Mouse (Mus musculus): ENCODE data around the gene Tmem178.
"Not testable (repeated sequence)": the region's sequence is repeated elsewhere in the genome, so short reads cannot be mapped to it uniquely, and the experiment has no call there.

Tmem178 gene

GRCm38 (mm10) chr17:80945510-80945909, 1.1 kb downstream of the Tmem178 start:
- DNase-seq (ENCODE audit: low spot score): not testable (repeated sequence)

DNA sequence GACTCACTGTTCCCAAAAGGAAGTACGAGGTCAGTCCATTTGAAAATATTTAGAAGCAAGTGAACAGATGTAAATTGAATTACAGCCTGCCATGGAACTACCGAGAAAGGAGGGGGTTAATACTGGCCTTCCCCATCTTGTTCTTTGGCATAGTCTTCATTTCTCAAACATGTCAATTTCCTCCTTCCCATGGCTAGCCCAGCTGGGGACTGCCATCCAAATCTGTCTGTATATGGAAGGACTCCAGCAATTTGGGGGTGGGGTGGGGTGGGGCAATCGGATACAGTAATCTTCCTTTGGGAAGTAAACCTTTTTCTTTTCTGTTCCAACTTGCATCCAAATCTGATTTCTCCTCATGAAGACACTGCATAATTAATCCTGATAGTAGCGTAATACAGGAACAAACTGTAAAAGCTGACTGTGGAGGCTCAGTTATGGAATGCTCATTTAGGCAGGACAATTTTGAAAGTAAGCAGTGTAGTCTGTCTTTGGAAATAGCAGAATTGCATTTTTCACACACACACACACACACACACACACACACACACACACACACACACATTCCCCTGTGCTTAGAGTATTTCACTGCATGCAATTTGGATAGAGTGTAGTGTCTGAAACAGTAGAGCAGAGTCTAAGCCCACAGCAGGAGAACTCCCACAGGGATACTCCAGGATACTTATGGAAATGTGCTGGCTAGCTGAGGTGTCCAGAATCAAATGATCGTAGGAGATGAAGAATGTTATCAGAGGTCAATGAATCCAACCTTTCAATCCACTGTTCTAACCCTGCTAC, 1.9 kb downstream of the Tmem178 start:
- DNase-seq (ENCODE audit: low spot score): no peak

GRCm38 (mm10) chr17:80947075-80947960, 2.9 kb downstream of the Tmem178 start:
- DNase-seq (ENCODE audit: low spot score): no peak

DNA sequence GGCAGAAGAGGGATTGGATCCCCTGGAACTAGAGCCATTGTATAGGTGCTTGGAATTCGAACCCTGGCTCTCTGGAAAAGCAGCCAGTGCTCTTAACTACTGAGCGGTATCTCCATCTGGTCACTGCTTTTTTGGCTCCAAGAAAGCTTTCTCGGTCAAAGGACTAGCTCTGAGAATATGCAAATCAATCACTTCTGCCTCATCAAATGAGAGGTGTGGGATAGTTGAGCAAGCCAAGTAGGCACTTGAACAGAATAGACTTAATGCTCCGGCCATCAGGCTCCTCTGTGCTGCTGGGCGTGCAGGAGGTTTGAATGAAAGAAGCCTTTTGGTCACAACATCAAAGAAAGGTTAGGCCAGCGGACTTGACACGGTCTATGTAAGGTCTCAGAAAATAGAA, 5.0 kb downstream of the Tmem178 start:
- DNase-seq (ENCODE audit: low spot score): no peak

GRCm38 (mm10) chr17:80949895-80950294, 5.5 kb downstream of the Tmem178 start:
- no peak for DNase-seq (ENCODE audit: low spot score)

DNA sequence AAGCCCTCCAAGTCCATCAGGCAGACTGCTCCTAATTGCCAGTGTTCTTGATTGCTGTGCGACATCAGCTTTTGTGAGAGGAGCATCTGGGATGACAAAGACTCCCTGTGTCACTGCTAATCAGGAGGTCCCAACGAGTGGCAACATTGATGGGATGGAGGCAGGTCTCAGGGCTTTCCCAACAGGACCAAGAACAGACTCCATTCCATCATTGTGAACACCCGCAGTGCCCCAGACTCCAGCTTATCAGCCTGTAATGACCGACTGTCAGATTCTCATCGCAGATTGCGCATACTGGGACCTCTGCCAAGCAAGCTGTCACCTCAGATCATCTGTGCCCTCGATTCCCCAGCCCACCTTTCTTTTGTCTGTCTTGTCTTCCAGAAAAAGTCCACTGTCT, 7.9 kb downstream of the Tmem178 start:
- DNase-seq (ENCODE audit: low spot score): no peak

DNA sequence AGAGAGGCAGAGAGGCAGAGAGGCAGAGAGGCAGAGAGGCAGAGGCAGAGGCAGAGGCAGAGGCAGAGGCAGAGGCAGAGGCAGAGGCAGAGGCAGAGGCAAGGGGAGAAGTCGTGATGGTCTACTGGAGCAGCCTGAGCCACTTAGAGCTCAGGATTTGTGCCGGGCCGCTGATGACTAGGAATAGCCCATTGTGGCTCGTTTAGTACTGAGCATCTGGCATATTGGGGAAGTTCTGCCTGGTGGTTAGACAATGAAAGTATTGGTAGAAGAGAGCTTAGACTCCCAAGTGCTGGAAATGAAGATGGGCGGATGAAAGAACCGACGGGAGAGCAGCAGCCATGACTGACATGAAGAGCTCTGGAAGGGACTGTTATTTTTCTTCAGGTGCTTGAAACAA, 11.0 kb downstream of the Tmem178 start:
- no peak for DNase-seq (ENCODE audit: low spot score)

- DNase-seq (ENCODE audit: low spot score): no peak
These were observed 11.8 kb downstream of the Tmem178 start for GRCm38 (mm10) chr17:80955998-80956811.

- no peak for DNase-seq (ENCODE audit: low spot score)
These were observed 13.9 kb downstream of the Tmem178 start for GRCm38 (mm10) chr17:80958332-80958731.

DNA sequence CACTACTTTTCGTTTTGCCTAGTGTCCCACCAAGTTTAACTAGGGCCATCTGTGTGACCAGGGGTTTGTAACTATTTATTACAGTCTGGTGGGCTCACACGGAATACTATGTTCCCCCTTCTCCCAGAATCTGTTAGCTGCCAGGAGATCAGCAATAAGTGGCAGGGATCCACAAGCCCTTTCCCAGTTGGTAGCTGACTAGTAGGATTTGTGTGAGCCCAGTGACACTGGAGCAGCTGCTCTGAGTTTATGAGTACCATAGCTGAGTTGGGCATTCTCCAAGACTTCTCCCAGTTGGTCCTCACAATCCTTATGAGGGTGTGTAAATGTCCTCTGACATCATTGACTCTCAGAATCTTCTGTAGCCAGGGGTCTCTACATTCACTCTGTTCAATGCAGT, 15.4 kb downstream of the Tmem178 start:
- no peak for DNase-seq (ENCODE audit: low spot score)

DNA sequence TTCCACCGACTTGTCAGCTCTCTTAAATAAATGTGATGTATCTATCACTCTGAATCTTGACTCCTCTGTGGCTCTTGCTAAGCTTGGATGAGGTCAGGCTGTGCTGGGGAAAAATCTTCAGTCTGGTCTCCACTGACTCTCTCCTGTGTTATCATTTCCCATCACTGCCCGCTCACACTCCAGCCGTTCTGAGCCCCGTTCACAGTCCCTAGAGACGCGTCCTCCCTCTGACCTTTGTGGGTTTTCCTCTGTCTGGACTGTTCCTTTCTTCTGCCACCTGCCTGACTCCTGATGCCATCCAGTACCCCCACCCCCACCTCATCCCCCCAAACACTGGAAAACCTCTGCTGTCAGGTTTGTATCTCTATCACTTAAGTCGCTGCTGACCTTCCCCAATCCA, 23.0 kb downstream of the Tmem178 start:
- no peak for DNase-seq (ENCODE audit: low spot score)

GRCm38 (mm10) chr17:80969643-80970619, 25.5 kb downstream of the Tmem178 start:
- DNase-seq (ENCODE audit: low spot score): peak; percentile 48

DNA sequence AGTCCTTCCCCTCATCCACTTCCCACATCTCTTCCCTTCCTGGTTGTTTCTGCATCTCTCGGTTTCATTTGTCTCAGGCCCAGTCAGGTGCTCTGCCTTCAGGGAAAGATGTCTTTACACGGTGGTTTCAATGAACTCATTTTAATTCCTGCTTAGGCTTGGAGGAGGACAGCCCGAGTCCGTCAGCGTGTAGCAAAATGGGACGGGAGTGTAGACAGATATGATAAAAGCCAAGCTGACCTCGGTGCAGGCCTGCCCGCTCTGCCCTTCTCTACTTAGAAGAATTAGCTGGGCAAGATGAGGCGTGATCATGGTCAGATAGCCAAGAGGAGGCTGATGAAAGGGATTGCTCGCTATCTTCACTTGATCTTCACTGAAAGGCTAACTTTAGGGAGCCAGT, 26.3 kb downstream of the Tmem178 start:
- peak; percentile 19 for DNase-seq (ENCODE audit: low spot score)

DNA sequence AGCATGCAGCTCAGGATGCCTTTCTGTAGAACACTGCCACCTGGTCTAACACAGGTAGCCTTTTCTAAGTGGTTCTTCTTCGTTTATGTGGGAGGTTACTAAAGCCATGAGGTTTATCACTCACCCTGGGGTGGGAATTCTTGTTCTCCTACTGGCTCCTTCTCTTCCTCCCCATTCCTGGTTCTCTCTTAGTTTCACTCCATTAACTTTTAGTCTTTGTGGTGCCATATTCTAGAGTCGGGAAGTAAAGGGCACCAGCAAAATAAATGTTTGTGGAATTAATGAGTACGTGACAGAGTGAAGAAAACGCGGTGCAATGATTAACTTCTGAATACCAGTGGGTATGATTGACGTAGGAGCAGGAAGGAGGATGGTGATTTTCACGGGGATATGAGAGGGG, 28.5 kb downstream of the Tmem178 start:
- DNase-seq (ENCODE audit: low spot score): no peak

- no peak for DNase-seq (ENCODE audit: low spot score)
These were observed 32.8 kb downstream of the Tmem178 start for GRCm38 (mm10) chr17:80977245-80977644.

- no peak for DNase-seq (ENCODE audit: low spot score)
These were observed 35.7 kb downstream of the Tmem178 start for GRCm38 (mm10) chr17:80980096-80980495.

GRCm38 (mm10) chr17:80981721-80982411, 37.4 kb downstream of the Tmem178 start:
- no peak for DNase-seq (ENCODE audit: low spot score)

DNA sequence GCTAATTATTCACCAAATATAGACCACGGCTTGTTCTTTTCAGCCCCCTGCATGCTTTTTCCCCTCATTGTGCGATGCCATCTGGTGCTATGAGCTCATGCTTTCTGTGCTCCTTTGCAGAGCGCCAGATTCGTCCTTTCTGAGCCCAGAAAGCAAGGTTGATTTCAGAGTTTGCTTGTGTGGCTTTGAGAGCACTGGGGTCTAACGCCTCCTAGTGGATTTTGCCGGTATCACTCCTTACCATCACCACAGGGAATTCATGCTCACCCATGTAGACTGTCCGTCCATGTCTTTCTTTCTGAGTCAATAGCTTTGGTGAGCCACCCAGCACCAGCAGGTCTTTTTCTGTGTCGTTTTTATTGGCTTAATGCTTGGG, 38.0 kb downstream of the Tmem178 start:
- peak; percentile 56 for DNase-seq (ENCODE audit: low spot score)

GRCm38 (mm10) chr17:80982976-80983375, 38.5 kb downstream of the Tmem178 start:
- no peak for DNase-seq (ENCODE audit: low spot score)

- DNase-seq (ENCODE audit: low spot score): no peak
These were observed 47.2 kb downstream of the Tmem178 start for GRCm38 (mm10) chr17:80991535-80992127.
